Mouse (Mus musculus) ES-Bruce4 (cell line): ENCODE results near the gene Tsen54. TPM values are rescaled to one million over a fixed set of nuclear protein-coding genes. Genes with fewer than 3 reads are reported as not detected.

Experiments
- H3K27ac ChIP-seq: 2 replicates; pipeline ENCODE4 v1.5.1; 2012; ENCODE audit warnings: low read length, inconsistent platforms; ENCODE audit not compliant: insufficient read depth
- H3K27me3 ChIP-seq: 2 replicates; pipeline ENCODE4 v1.6.1; 2012; ENCODE audit warnings: mild to moderate bottlenecking, low read length, inconsistent platforms; ENCODE audit not compliant: control insufficient read depth, poor library complexity, insufficient read depth, severe bottlenecking
- H3K36me3 ChIP-seq: 2 replicates; pipeline ENCODE4 v1.6.1; 2012; ENCODE audit warnings: inconsistent platforms, mild to moderate bottlenecking, low read length, moderate library complexity; ENCODE audit not compliant: control insufficient read depth, poor library complexity, insufficient read depth, severe bottlenecking
- H3K4me1 ChIP-seq: one replicate; pipeline ENCODE4 v1.8.1; 2011; ENCODE audit warnings: low read length; ENCODE audit not compliant: control insufficient read depth, insufficient read depth
- H3K4me3 ChIP-seq: 2 replicates; pipeline ENCODE4 v1.5.1; 2011; ENCODE audit warnings: low read depth, mild to moderate bottlenecking, low read length
- H3K9ac ChIP-seq: 2 replicates; pipeline ENCODE4 v1.6.1; 2012; ENCODE audit warnings: low read depth, mild to moderate bottlenecking, inconsistent platforms; ENCODE audit not compliant: poor library complexity, severe bottlenecking
- H3K9me3 ChIP-seq: replicated peaks from 2 replicates; pipeline ENCODE4 v1.6.1; 2012; ENCODE audit warnings: mild to moderate bottlenecking, low read length, inconsistent platforms; ENCODE audit not compliant: control insufficient read depth, poor library complexity, insufficient read depth, severe bottlenecking
- CTCF ChIP-seq: IDR thresholded peaks from one replicate; pipeline ENCODE4 v1.8.1; 2011; ENCODE audit warnings: low read depth, low read length
- EP300 ChIP-seq: IDR thresholded peaks from 2 replicates; pipeline ENCODE4 v1.6.1; 2011; ENCODE audit warnings: low read depth, low read length; ENCODE audit not compliant: insufficient read depth
- POLR2A ChIP-seq: IDR thresholded peaks from one replicate; pipeline ENCODE4 v1.8.1; 2011; ENCODE audit warnings: low read length; ENCODE audit not compliant: insufficient read depth
- polyA plus RNA-seq: library from polyadenylated mRNA; stranded (reverse); fragments of >200 nt; gene quantifications from 2 replicates; pipeline ENCODE4 v1.2.4, GENCODE M21; 2011; ENCODE audit warnings: low read depth; ENCODE audit not compliant: missing spikeins, insufficient read depth, insufficient read length

Gene Tsen54
- polyA plus RNA-seq, 1 experiment, result 26.9 TPM

DNA sequence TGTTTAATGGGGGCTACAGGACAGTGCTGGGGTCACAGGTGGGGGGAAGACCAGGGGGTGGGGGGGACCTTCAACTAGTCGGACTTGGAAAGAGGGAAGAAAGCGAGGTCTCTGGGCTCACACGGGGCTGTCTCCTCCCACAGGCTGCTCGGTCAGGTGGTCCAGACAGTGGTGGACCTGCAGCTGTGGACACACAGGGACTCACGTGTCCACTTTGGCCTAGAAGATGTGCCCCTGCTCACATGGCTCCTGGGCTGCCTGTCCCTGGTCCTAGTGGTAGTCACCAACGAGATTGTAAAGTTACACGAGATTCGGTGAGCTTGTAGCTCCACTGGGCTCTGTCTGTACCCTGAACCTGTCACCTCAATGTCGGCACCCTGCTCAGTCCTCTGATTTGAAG lies 16.9 kb upstream of the Tsen54 start:
- Histone ChIP-seq H3K27me3 (no peaks in the 10 kb centered on the region), H3K9me3 (no peaks in the 10 kb centered on the region), H3K36me3 (peaks cover 11% of the 10 kb centered on the region; the same call in 1 of the 2 replicates), H3K27ac (no peak overlapping the region), H3K9ac (no peak overlapping the region), H3K4me1 (no peaks in the 10 kb centered on the region), H3K4me3 (no peak overlapping the region)
- no peak for TF ChIP-seq EP300
- TF ChIP-seq POLR2A, result no peak
- no peak for TF ChIP-seq CTCF

DNA sequence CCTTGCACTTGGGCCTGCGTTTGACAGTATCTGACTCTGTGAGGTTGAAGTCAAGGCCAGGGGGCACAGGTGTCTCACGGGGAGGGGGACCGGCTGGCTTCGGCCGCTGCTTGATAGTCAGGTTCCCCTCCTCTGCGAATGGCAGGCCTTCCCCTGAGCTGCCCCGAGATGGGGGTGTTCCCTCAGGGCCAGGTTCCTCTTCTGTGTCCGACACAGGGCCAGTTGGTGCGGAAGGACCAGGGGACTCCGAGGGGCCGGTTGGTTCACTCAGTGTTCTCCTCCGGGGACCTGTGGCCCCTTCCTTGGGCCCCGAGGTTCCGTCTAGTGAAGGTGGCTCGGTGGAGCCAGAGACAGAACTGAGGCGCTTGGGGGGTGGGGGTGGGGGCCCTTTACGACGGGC lies 13.5 kb upstream of the Tsen54 start:
- H3K4me1 ChIP-seq, result no peaks in the 10 kb centered on the region
- H3K27ac ChIP-seq, result no peak overlapping the region
- H3K36me3 ChIP-seq, result peaks cover 11% of the 10 kb centered on the region; the same call in 1 of the 2 replicates
- no peak for TF ChIP-seq POLR2A
- TF ChIP-seq CTCF, result no peak
- TF ChIP-seq EP300, result no peak
- no peak overlapping the region for H3K4me3 ChIP-seq
- no peaks in the 10 kb centered on the region for H3K27me3 ChIP-seq
- H3K9ac ChIP-seq, result no peak overlapping the region
- no peaks in the 10 kb centered on the region for H3K9me3 ChIP-seq

DNA sequence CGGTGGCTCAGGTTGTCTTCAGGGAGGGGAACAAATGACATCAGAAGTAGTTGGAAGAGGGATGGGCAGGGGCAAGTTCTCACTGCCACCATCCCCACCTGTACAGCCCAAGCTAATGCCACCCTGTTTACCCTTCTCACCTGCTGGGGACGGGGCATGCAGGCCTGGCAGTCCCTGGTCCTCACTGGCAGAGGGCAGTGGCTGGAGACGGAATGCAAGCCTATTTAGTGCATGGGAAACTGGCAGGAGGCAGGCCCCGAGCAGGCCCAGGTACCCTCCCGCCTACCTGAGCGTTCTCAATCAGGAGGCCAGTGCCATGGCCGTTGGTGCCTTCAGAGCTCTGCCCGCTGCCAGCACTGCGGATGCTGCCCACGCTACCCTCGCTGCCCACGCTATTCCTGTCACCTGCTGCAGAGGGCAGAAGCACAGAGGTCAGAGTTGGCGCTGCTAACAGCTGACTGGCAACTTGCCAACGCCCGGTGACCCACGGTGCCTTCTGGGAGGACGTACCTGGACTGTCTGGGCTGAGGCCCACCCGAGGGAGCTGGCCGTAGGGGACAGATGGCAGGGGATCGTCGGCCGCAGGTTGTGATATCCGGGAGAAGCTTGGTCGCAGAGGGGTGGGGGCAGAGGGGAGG lies 11.3 kb upstream of the Tsen54 start:
- H3K4me1 ChIP-seq, result no peaks in the 10 kb centered on the region
- no peak for TF ChIP-seq CTCF
- no peak for TF ChIP-seq POLR2A
- no peak for TF ChIP-seq EP300
- no peak overlapping the region for H3K9ac ChIP-seq
- H3K9me3 ChIP-seq, result no peaks in the 10 kb centered on the region
- peaks cover 5% of the 10 kb centered on the region; the same call in 1 of the 2 replicates for H3K36me3 ChIP-seq
- no peak overlapping the region for H3K4me3 ChIP-seq
- no peak overlapping the region for H3K27ac ChIP-seq
- H3K27me3 ChIP-seq, result no peaks in the 10 kb centered on the region

- no peak for TF ChIP-seq EP300
- no peak for TF ChIP-seq CTCF
- no peak for TF ChIP-seq POLR2A
- no peak overlapping the region for H3K27ac ChIP-seq
- H3K9ac ChIP-seq, result no peak overlapping the region
- peaks cover 2% of the 10 kb centered on the region for H3K4me1 ChIP-seq
- H3K4me3 ChIP-seq, result no peak overlapping the region
- no peaks in the 10 kb centered on the region for H3K27me3 ChIP-seq
- no peaks in the 10 kb centered on the region; the same call in 1 of the 2 replicates for H3K36me3 ChIP-seq
- no peaks in the 10 kb centered on the region for H3K9me3 ChIP-seq
Observed at GRCm38 (mm10) chr11:115805005-115805404, 9.5 kb upstream of the Tsen54 start.

DNA sequence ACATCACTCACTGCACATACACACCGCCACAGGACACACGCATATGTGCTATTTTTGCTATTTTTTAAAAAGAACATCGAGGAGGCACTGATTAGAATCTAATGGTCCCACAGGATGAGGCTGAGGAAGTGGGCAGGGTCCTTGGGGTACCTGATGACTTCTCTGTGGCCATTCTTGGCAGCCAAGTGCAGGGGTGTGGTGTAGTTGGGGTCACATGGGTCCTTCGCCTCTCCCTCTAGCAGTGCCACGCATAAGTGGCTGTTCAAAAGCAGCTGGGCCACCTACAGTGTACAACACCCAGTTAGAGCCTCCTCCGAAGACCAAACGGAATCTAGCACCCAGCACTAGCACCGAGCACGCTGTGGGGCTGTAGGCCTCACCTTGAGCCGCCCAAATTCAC lies 8.4 kb upstream of the Tsen54 start:
- Histone ChIP-seq H3K9ac (no peak overlapping the region), H3K36me3 (no peaks in the 10 kb centered on the region; the same call in 1 of the 2 replicates)

GRCm38 (mm10) chr11:115807306-115807705 lies 7.2 kb upstream of the Tsen54 start:
- H3K9ac ChIP-seq, result no peak overlapping the region
- H3K36me3 ChIP-seq, result no peaks in the 10 kb centered on the region; the same call in 1 of the 2 replicates
- no peak for TF ChIP-seq EP300
- no peak for TF ChIP-seq CTCF
- TF ChIP-seq POLR2A, result no peak
- H3K9me3 ChIP-seq, result no peaks in the 10 kb centered on the region
- H3K27ac ChIP-seq, result no peak overlapping the region
- peaks cover 2% of the 10 kb centered on the region for H3K4me1 ChIP-seq
- H3K4me3 ChIP-seq, result no peak overlapping the region
- no peaks in the 10 kb centered on the region for H3K27me3 ChIP-seq

More for the DNA sequence above, 8.4 kb upstream of the Tsen54 start:
- Histone ChIP-seq H3K4me3 (no peak overlapping the region), H3K27ac (no peak overlapping the region), H3K9me3 (no peaks in the 10 kb centered on the region), H3K27me3 (no peaks in the 10 kb centered on the region), H3K4me1 (peaks cover 2% of the 10 kb centered on the region)
- TF ChIP-seq EP300 (no peak), CTCF (no peak), POLR2A (no peak)
